Mouse (Mus musculus) small intestine, adult 2 months (tissue): Measurements from ENCODE around the gene Fgf16. TPM values are rescaled to one million over a fixed set of nuclear protein-coding genes. Genes with fewer than 3 reads are reported as not detected.

Experiments used
- H3K27ac ChIP-seq: fragments of 200-500 bp; 2 replicates; pipeline ENCODE4 v1.5.1; 2012; ENCODE audit warnings: low read depth, low read length, control low read depth, inconsistent platforms; ENCODE audit not compliant: insufficient read depth
- H3K27me3 ChIP-seq: fragments of 200-500 bp; 2 replicates; pipeline ENCODE4 v1.6.1; 2012; ENCODE audit warnings: mild to moderate bottlenecking, moderate library complexity, low read length, inconsistent platforms; ENCODE audit not compliant: control insufficient read depth, insufficient read depth
- H3K36me3 ChIP-seq: fragments of 200-500 bp; 2 replicates; pipeline ENCODE4 v1.6.1; 2012; ENCODE audit warnings: mild to moderate bottlenecking, low read length, control low read depth, inconsistent platforms; ENCODE audit not compliant: control insufficient read depth, insufficient read depth
- H3K4me1 ChIP-seq: fragments of 200-500 bp; 2 replicates; pipeline ENCODE4 v1.6.1; 2012; ENCODE audit warnings: low read length, inconsistent platforms, mixed read lengths; ENCODE audit not compliant: control insufficient read depth, insufficient read depth, insufficient read length
- H3K4me3 ChIP-seq: fragments of 200-500 bp; 2 replicates; pipeline ENCODE4 v1.5.1; 2012; ENCODE audit warnings: low read depth, mild to moderate bottlenecking, control low read depth, inconsistent platforms, low read length, moderate library complexity
- CTCF ChIP-seq: fragments of 200-500 bp; IDR thresholded peaks from 2 replicates; pipeline ENCODE4 v1.5.1; 2012; ENCODE audit warnings: low read depth, mild to moderate bottlenecking, control low read depth, inconsistent platforms, low read length, moderate library complexity, mixed read lengths; ENCODE audit not compliant: insufficient replicate concordance, insufficient read length; ENCODE audit errors: extremely low read depth
- POLR2A ChIP-seq: fragments of 200-500 bp; IDR thresholded peaks from 2 replicates; pipeline ENCODE4 v1.6.1; 2012; ENCODE audit warnings: low read depth, mild to moderate bottlenecking, control low read depth, inconsistent platforms, low read length, moderate library complexity
- WGBS: fragments of 180-500 bp; shearing (Covaris S2); methylation state at CpG from one replicate; pipeline ENCODE4 v1.1.7; 2018; 5-methylcytosine and 5-hydroxymethylcytosine counted together
- polyA plus RNA-seq: library from polyadenylated mRNA; depleted of rRNA; stranded (reverse); fragments of >200 nt; gene quantifications from 2 replicates; pipeline ENCODE4 v1.2.3, GENCODE M21; 2012

Gene Fgf16
- polyA plus RNA-seq, 1 experiment: not detected

- Histone ChIP-seq H3K36me3 (no peaks in the 10 kb centered on the region), H3K27ac (no peak overlapping the region), H3K27me3 (peaks cover 14% of the 10 kb centered on the region), H3K4me3 (peak overlapping the region; percentile 65), H3K4me1 (peaks cover 5% of the 10 kb centered on the region; the same call in 1 of the 2 replicates)
- TF ChIP-seq POLR2A (no peak), CTCF (no peak)
- 7% methylated on average over 20 of the region's 20 CpGs for WGBS
Observed at GRCm38 (mm10) chrX:105763612-105764011, 467 bp upstream of the Fgf16 start.

DNA sequence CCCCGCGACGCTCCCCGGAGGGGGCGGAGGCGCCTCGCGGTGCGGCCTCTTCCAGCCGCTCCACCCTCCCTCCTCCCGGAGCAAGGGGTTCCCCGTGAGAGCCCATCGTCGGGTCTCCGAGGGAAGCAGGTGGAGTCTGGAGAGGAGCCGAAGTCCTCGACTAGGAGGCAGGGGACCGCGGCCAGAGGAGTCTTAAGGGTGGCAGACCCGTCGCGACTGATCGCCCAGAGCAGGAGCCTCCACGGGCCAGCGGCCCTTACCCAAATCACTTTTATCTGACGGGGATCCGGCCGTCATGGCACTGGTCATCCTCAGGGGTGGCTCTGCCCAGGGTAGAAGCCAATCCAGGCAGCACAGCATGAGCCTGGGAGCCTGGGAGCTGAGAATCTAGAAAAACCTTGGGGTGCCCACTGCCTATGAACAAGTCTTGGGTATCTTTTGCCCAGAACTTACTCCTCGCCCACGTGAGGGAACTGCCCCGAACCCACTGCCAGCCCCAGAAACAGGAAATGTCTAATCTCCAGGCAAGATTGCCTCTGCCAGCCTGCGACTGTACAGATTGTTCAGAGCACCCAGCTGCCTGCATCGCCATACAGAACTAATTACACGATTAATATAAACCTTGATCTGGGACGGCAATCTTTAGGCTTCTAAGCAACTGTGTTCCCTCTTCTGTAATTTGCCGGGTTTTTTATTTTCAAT, 1.1 kb downstream of the Fgf16 start:
- WGBS: 22% methylated on average over 32 of the region's 36 CpGs
- TF ChIP-seq POLR2A (no peak), CTCF (no peak)
- Histone ChIP-seq H3K4me1 (peaks cover 5% of the 10 kb centered on the region; the same call in 1 of the 2 replicates), H3K36me3 (no peaks in the 10 kb centered on the region), H3K27me3 (peaks cover 14% of the 10 kb centered on the region), H3K4me3 (peak overlapping the region; percentile 65), H3K27ac (no peak overlapping the region)

- Histone ChIP-seq H3K4me1 (peaks cover 5% of the 10 kb centered on the region; the same call in 1 of the 2 replicates), H3K4me3 (no peak overlapping the region), H3K27ac (no peak overlapping the region), H3K36me3 (no peaks in the 10 kb centered on the region), H3K27me3 (peaks cover 14% of the 10 kb centered on the region)
- TF ChIP-seq POLR2A: no peak
- no peak for TF ChIP-seq CTCF
- 69% methylated on average over 6 of the region's 6 CpGs for WGBS
Observed at GRCm38 (mm10) chrX:105766013-105766412, 1.9 kb downstream of the Fgf16 start.

GRCm38 (mm10) chrX:105767177-105767764, 3.2 kb downstream of the Fgf16 start:
- TF ChIP-seq CTCF: no peak
- no peak for TF ChIP-seq POLR2A
- H3K4me1 ChIP-seq: peaks cover 5% of the 10 kb centered on the region; the same call in 1 of the 2 replicates
- H3K27me3 ChIP-seq: peaks cover 14% of the 10 kb centered on the region
- 25% methylated on average over 9 of the region's 9 CpGs for WGBS
- no peaks in the 10 kb centered on the region for H3K36me3 ChIP-seq
- no peak overlapping the region for H3K4me3 ChIP-seq
- H3K27ac ChIP-seq: no peak overlapping the region

DNA sequence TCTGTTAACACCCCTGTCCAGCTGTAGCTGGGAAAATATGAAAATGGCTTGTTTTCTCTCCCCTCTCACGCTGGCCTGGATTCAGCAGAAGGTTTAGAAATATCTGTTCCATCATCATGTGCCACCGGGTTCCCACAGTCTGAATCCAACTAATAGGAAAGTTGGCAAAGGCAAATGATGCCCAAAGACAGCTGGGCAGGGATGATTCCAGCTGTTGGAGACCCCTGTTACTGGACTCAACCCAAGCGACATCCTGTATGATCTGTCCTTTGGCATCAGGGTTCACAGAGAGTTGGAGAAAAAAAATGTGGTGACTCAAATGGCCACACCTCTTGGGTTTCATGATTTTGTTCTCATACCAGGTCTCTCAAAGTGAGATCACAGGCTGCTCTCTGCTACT, 3.9 kb downstream of the Fgf16 start:
- H3K4me1 ChIP-seq: peaks cover 4% of the 10 kb centered on the region; the same call in 1 of the 2 replicates
- TF ChIP-seq POLR2A (no peak), CTCF (no peak)
- H3K27ac ChIP-seq: no peak overlapping the region
- 78% methylated on average over 3 of the region's 3 CpGs for WGBS
- no peak overlapping the region for H3K4me3 ChIP-seq
- peaks cover 14% of the 10 kb centered on the region for H3K27me3 ChIP-seq
- H3K36me3 ChIP-seq: no peaks in the 10 kb centered on the region

- Histone ChIP-seq H3K36me3 (no peaks in the 10 kb centered on the region), H3K27ac (no peak overlapping the region), H3K4me1 (no peaks in the 10 kb centered on the region), H3K27me3 (no peaks in the 10 kb centered on the region), H3K4me3 (no peak overlapping the region)
- 89% methylated on average over 5 of the region's 5 CpGs for WGBS
- TF ChIP-seq CTCF: no peak
Observed at GRCm38 (mm10) chrX:105773281-105773680, 9.2 kb downstream of the Fgf16 start.

- no peak for TF ChIP-seq CTCF
- TF ChIP-seq POLR2A: no peak
Observed at GRCm38 (mm10) chrX:105794806-105795403, 30.8 kb downstream of the Fgf16 start.

More at GRCm38 (mm10) chrX:105794806-105795403, 30.8 kb downstream of the Fgf16 start:
- no peaks in the 10 kb centered on the region for H3K4me1 ChIP-seq
- H3K4me3 ChIP-seq: no peak overlapping the region
- H3K27me3 ChIP-seq: no peaks in the 10 kb centered on the region
- H3K36me3 ChIP-seq: 0 out of 2 replicates have a peak, but pooled peaks cover 1% of the 10 kb centered on the region
- no peak overlapping the region for H3K27ac ChIP-seq
- WGBS: 43% methylated on average over 8 of the region's 8 CpGs
